Mouse (Mus musculus) forebrain, embryonic 14.5 days (tissue): Measurements from ENCODE around the gene Krtap11-1. TPM values are rescaled to one million over a fixed set of nuclear protein-coding genes. Genes with fewer than 3 reads are reported as not detected.

Source experiments
- ATAC-seq: fragments of 200-750 bp; cut with Nextera tagmentation; 2 replicates; pipeline ENCODE4 v1.8.0; 2017; ENCODE audit warnings: mild to moderate bottlenecking, moderate library complexity
- DNase-seq: peaks from one replicate; pipeline ENCODE4 v3.0.0-alpha.2; 2015; ENCODE audit warnings: low spot score
- H3K27ac ChIP-seq: fragments of 300-500 bp; sonication (generic); 2 replicates; pipeline ENCODE4 v1.5.1; 2014; ENCODE audit warnings: low read depth, mild to moderate bottlenecking, control low read depth, low read length, moderate library complexity
- H3K27me3 ChIP-seq: fragments of 300-500 bp; sonication (generic); replicated peaks from 2 replicates; pipeline ENCODE4 v1.6.1; 2014; ENCODE audit warnings: low read length, control low read depth, mixed read lengths; ENCODE audit not compliant: control insufficient read depth, insufficient read depth
- H3K36me3 ChIP-seq: fragments of 300-500 bp; sonication (generic); 2 replicates; pipeline ENCODE4 v1.6.1; 2014; ENCODE audit warnings: low read length, control low read depth; ENCODE audit not compliant: control insufficient read depth, insufficient read depth
- H3K4me1 ChIP-seq: fragments of 300-500 bp; sonication (generic); 2 replicates; pipeline ENCODE4 v1.6.1; 2014; ENCODE audit warnings: antibody characterized with exemption, low read length, control low read depth; ENCODE audit not compliant: control insufficient read depth, insufficient read depth
- H3K4me2 ChIP-seq: fragments of 300-500 bp; sonication (generic); 2 replicates; pipeline ENCODE4 v1.6.1; 2014; ENCODE audit warnings: mild to moderate bottlenecking, control low read depth, low read length
- H3K4me3 ChIP-seq: fragments of 300-500 bp; sonication (generic); 2 replicates; pipeline ENCODE4 v1.5.1; 2014; ENCODE audit warnings: low read depth, low read length, control low read depth
- H3K9ac ChIP-seq: fragments of 300-500 bp; sonication (generic); 2 replicates; pipeline ENCODE4 v1.6.1; 2014; ENCODE audit warnings: mild to moderate bottlenecking, low read length, control low read depth, moderate library complexity
- H3K9me3 ChIP-seq: fragments of 300-500 bp; sonication (generic); replicated peaks from 2 replicates; pipeline ENCODE4 v1.6.1; 2016; ENCODE audit warnings: low read length, control low read depth, mixed read lengths; ENCODE audit not compliant: control insufficient read depth
- WGBS: fragments of 180-500 bp; shearing (Covaris S2); extraction: QIAGEN DNeasy Blood & Tissue Kit; methylation state at CpG from one replicate; pipeline ENCODE4 v1.1.7; 2014; 5-methylcytosine and 5-hydroxymethylcytosine counted together
- polyA plus RNA-seq: library from polyadenylated mRNA; unstranded; fragments of >200 nt; fragmentation: Nextera tagmentation; extraction: Ambion mirVana; gene quantifications from 2 replicates; pipeline ENCODE4 v1.2.1, GENCODE M21; 2014

The Krtap11-1 gene
- polyA plus RNA-seq, result not detected in 2 replicates

DNA sequence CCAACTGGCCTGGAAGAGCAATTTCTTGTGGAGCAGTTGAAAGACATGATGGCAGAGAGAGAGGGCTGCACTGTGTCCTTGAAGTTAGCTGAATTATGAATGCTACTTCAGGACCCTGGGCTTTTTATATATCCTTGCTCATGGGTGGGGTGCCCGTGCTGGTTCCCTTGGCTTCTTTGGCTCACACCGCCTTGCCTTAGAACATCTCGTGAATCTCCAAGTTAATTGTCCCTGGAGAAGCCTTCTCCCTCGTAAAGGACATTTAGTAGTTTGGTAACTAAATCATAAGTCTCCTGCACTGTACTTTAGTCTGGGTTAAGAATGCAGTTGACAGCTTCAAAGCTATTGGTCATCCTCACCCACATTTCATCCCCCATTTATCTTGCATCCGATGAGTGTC is at the start of gene Krtap11-1:
Gene Krtap11-1, minus strand, starts transcription at position 101 of the 400 bp plus-strand sequence.
- H3K4me1 ChIP-seq, result no peaks in the 10 kb centered on the region

DNA sequence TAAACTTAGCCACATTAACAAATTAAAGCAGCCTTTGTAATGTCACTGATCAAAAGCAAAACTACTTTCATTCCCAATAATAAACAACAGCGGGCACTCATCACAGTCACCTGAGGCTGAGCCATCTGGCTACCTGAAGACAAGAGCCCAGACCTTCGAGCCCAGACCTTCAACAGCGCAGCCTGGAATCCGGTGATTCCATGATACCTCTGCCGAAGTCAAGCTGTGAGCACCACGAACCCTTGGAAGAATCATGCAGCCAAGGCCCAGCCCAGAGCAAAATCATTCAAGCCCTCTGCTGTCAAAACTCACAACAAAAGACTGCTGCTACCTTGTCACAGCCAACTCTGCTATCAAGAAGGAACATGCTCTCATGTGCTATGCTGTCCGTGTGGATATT is 47.2 kb upstream of the Krtap11-1 start:
- Histone ChIP-seq H3K9me3 (no peaks in the 10 kb centered on the region), H3K27me3 (no peaks in the 10 kb centered on the region)

More for the DNA sequence above, at the start of gene Krtap11-1:
- Histone ChIP-seq H3K4me2 (no peak within 1 kb of the TSS), H3K27ac (no peak within 1 kb of the TSS), H3K27me3 (no peaks in the 10 kb centered on the region), H3K9me3 (no peaks in the 10 kb centered on the region), H3K4me3 (no peak within 1 kb of the TSS), H3K9ac (no peak within 1 kb of the TSS), H3K36me3 (no peaks in the 10 kb centered on the region)
- DNase-seq (no peak), ATAC-seq (no peak)
- 94% methylated on average over 5 of the region's 5 CpGs for WGBS

DNA sequence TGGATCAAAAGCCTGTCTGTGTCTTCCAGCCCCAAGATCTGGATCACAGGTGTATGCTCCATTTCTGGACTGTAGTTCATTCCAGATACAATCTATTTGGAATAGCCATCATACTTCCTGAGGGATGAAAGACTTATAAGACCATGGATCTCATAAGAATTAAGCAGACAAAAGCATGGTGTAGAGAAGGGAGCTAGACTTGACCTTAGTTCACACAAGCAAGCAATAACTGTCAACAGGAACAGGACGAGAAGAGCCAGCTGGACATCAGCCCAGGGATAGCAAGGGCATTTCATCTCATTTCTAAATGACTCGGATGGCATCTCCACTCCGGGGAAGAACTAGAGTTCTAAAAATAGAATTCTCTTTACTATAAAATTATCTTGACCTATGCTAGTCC is 46.3 kb upstream of the Krtap11-1 start:
- 85% methylated on average over 3 of the region's 3 CpGs for WGBS
- H3K4me2 ChIP-seq, result no peak overlapping the region
- H3K4me1 ChIP-seq, result no peaks in the 10 kb centered on the region
- no peak for ATAC-seq
- H3K36me3 ChIP-seq, result no peaks in the 10 kb centered on the region
- no peak overlapping the region for H3K9ac ChIP-seq
- no peak overlapping the region for H3K27ac ChIP-seq
- no peaks in the 10 kb centered on the region for H3K27me3 ChIP-seq
- H3K4me3 ChIP-seq, result no peak overlapping the region
- H3K9me3 ChIP-seq, result no peaks in the 10 kb centered on the region
- DNase-seq, result no peak

More for the DNA sequence above, 47.2 kb upstream of the Krtap11-1 start:
- no peak overlapping the region for H3K9ac ChIP-seq
- H3K27ac ChIP-seq, result no peak overlapping the region
- ATAC-seq (no peak), DNase-seq (no peak)
- no peak overlapping the region for H3K4me3 ChIP-seq
- no peaks in the 10 kb centered on the region for H3K36me3 ChIP-seq
- WGBS, result 92% methylated on average over 7 of the region's 7 CpGs
- H3K4me1 ChIP-seq, result no peaks in the 10 kb centered on the region
- H3K4me2 ChIP-seq, result no peak overlapping the region

DNA sequence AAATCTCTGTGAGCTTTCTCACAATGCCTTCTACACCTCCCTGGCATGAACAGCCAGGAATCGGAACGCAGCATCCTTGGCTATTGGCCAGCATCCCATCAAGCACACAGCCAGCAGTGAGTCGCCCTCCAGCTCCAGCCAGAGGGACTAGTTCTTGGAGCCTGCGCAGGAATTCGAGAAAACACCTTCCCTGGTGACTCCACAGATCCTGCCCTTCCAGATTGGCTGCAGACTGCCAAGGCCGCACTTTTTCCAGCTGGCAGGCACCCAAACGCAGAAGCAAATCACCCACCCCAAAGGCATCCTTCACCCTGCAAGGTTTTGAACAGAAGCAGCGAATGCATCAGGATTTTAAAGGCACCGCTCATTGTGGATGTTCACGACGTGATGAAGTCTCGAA is 42.7 kb upstream of the Krtap11-1 start:
- Histone ChIP-seq H3K4me2 (no peak overlapping the region), H3K27me3 (no peaks in the 10 kb centered on the region), H3K4me1 (no peaks in the 10 kb centered on the region), H3K9me3 (no peaks in the 10 kb centered on the region), H3K4me3 (no peak overlapping the region), H3K27ac (no peak overlapping the region), H3K9ac (no peak overlapping the region), H3K36me3 (no peaks in the 10 kb centered on the region)
- 68% methylated on average over 12 of the region's 12 CpGs for WGBS
- DNase-seq (peak; percentile 33), ATAC-seq (peak; percentile 48; the same call in 1 of the 2 replicates)

DNA sequence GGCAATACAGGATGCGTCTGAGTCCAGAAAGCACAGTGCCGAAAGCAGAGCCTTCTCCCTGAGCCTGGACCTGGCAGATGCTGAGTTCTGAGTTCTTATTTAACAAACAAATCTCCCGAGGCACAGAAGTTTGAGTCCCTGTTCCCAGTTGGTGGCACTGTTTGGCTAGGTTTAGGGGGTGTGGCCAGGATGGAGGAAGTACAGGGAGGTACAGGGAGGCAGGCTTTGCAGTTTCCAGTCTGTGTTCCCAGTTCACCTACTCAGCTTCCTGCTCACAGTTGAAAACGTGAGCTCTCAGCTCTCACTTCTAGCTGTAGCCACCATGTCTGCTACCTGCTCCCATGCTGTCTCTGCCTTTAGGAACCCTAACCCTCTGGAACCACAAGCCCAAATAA is 37.8 kb upstream of the Krtap11-1 start:
- H3K27ac ChIP-seq, result no peak overlapping the region
- no peaks in the 10 kb centered on the region for H3K27me3 ChIP-seq
- H3K4me2 ChIP-seq, result no peak overlapping the region
- DNase-seq, result no peak
- H3K9ac ChIP-seq, result no peak overlapping the region
- ATAC-seq, result no peak
- no peaks in the 10 kb centered on the region for H3K36me3 ChIP-seq
- no peak overlapping the region for H3K4me3 ChIP-seq
- H3K4me1 ChIP-seq, result no peaks in the 10 kb centered on the region
- no peaks in the 10 kb centered on the region for H3K9me3 ChIP-seq
- WGBS, result 73% methylated on average over 4 of the region's 4 CpGs

DNA sequence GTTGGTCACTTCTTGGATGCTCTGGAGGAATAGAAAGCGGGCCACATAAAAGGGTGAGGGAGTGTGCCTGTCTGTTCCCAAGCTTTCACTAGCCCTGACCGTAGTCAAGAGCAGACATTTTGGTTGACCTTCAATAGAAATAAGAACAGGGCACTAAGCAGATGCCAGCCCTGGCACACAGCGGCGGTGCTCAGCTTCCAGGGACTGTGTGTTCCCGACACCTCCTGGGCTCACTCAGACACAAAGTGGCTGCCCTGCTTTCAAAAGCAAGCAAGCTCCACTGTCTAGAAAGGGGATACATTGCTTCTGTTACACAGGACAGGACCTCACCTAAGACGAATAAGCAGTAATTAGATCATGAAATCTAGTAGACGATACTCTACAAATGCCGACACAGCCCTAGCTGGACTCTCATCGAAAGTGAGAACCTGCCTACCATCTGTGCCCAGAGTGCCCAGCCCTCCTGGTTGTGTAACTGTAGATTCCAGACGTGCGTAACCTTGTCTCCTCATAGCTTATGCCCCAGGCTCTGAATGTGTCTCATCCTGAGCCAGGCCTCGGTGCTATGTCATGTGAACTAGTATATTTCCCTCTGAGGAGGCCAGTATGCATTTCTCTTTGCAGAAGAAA is 37.3 kb upstream of the Krtap11-1 start:
- DNase-seq (no peak), ATAC-seq (no peak)
- H3K4me1 ChIP-seq, result no peaks in the 10 kb centered on the region
- no peaks in the 10 kb centered on the region for H3K9me3 ChIP-seq
- H3K36me3 ChIP-seq, result no peaks in the 10 kb centered on the region
- H3K27ac ChIP-seq, result no peak overlapping the region
- WGBS, result 93% methylated on average over 12 of the region's 12 CpGs
- H3K9ac ChIP-seq, result no peak overlapping the region
- no peak overlapping the region for H3K4me2 ChIP-seq
- no peak overlapping the region for H3K4me3 ChIP-seq
- H3K27me3 ChIP-seq, result no peaks in the 10 kb centered on the region

DNA sequence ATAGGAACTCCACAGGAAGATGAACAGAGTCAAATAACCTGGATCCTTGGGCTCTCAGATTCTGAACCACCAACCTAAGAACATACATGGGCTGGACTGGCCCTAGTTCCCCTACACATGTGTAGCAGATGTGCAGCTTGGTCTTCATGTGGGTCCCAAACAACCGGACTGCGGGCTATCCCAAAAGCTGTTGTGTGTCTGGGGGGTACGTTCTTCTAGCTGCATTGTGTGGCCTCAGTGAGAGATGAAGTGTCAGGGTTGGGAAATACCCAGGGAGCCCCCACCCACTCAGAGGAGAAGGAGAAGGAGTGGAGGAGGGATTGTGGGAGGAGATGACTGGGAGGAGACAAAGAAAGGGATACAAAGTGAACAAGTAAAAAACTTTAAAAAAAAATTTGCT is 36.0 kb upstream of the Krtap11-1 start:
- Histone ChIP-seq H3K4me3 (no peak overlapping the region), H3K9ac (no peak overlapping the region), H3K27ac (no peak overlapping the region), H3K4me1 (no peaks in the 10 kb centered on the region), H3K4me2 (no peak overlapping the region), H3K9me3 (no peaks in the 10 kb centered on the region), H3K36me3 (no peaks in the 10 kb centered on the region), H3K27me3 (no peaks in the 10 kb centered on the region)
- WGBS, result 93% methylated on average over 3 of the region's 3 CpGs
- no peak for ATAC-seq
- no peak for DNase-seq

DNA sequence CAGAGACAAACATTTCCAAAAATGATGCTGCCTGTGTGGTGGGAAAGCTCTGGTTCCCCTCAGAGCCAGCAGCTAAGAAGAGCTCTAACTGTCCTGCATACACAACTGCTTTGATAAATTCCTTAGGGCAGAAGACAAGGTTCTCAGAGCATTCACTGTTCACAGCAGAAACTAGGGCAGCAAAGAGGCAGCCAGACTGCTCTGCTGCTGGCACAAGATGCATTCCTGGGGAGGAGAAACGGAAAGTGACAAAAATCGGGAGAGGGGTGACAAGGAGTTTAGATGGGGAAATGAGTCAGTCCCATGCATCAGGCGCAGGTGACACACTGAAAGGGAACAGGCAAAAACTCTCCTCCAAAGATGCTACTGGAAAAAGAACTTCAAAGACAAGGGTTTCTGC is 16.2 kb upstream of the Krtap11-1 start:
- no peak overlapping the region for H3K9ac ChIP-seq
- no peak for DNase-seq
- WGBS, result 75% methylated on average over 3 of the region's 3 CpGs
- H3K4me1 ChIP-seq, result peaks cover 4% of the 10 kb centered on the region
- no peak overlapping the region for H3K4me3 ChIP-seq
- ATAC-seq, result no peak
- no peaks in the 10 kb centered on the region for H3K36me3 ChIP-seq
- no peak overlapping the region for H3K27ac ChIP-seq
- H3K9me3 ChIP-seq, result no peaks in the 10 kb centered on the region; the same call in 1 of the 2 replicates
- no peak overlapping the region for H3K4me2 ChIP-seq
- H3K27me3 ChIP-seq, result no peaks in the 10 kb centered on the region

DNA sequence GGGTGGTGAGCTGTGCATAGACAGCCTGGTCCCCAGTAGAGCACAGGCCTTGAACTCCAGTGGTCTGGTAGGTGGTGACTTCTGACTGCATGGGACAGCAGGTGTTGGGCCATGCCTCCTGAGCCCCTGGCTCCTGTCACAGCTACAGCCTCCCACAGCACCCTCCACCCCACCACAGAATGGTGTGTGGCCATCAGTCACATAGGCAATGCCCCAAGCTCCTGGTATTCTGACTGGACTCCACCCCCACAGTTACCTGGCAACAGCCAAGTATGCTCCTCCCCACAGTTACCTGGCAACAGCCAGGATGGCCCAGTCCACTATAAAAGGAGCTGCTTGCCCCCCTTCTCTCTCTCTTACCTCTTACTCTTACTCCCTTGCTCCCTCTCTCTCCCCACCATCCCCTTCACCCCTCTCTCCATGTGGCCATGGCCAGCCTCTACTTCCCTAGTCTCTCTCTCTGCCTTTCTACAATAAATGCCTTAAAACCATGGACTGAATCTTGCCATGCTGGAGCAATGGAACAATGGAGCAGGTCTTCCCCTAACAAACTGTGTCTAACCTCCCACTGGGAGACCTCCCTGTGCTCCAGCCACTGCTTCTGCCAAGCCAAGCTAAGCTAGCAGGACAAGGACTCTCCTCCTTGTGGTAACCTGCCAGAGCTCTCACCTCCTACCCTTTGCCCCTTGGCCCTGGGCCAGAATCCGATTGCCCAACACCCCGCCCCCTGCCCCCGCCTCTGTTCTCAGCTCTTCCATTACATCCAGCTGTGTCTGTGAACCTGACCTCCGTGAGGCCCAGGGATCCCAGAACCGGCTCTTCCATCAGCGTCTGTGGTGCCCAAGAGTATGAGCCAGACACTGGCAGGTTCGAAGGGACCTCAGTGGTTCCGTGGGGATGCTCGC is 14.9 kb upstream of the Krtap11-1 start:
- DNase-seq (no peak), ATAC-seq (no peak)
- no peaks in the 10 kb centered on the region for H3K27me3 ChIP-seq
- no peaks in the 10 kb centered on the region for H3K9me3 ChIP-seq
- no peak overlapping the region for H3K4me3 ChIP-seq
- H3K27ac ChIP-seq, result no peak overlapping the region
- no peaks in the 10 kb centered on the region for H3K36me3 ChIP-seq
- WGBS, result 75% methylated on average over 9 of the region's 9 CpGs
- no peak overlapping the region for H3K9ac ChIP-seq
- H3K4me1 ChIP-seq, result peaks cover 4% of the 10 kb centered on the region
- H3K4me2 ChIP-seq, result no peak overlapping the region
